Mouse (Mus musculus) T-helper 1 cell (primary cell): ENCODE results near the gene Chchd4.

ENCODE experiments used
- in situ Hi-C: fragments of 300-600 bp; cut with MboI, MseI; formaldehyde crosslinking; loops from one replicate; pipeline ENCODE4 v1.15.1; 2025; ENCODE audit warnings: high pct_unique_total_duplicates

Chchd4 gene

GRCm38 (mm10) chr6:91472868-91473804 lies at the start of gene Chchd4, which contains the start of gene Tmem43:
Chchd4 (minus strand) TSS chr6:91473546.
Tmem43 (plus strand) TSS chr6:91473703.
- in situ Hi-C loops, result no loop called here

GRCm38 (mm10) chr6:91522816-91523215 lies 49.5 kb upstream of the Chchd4 start:
- in situ Hi-C loops, result no loop called here

- in situ Hi-C loops, result no loop called here
These were observed 45.2 kb upstream of the Chchd4 start for GRCm38 (mm10) chr6:91518454-91519020.

GRCm38 (mm10) chr6:91515545-91516449 lies 42.5 kb upstream of the Chchd4 start, which contains the start of the genes Xpc and Lsm3:
Xpc (minus strand) TSS chr6:91515888.
Lsm3 (plus strand) TSS chr6:91515928.
- in situ Hi-C loops, result no loop called here

- in situ Hi-C loops, result no loop called here
These were observed 41.5 kb upstream of the Chchd4 start for GRCm38 (mm10) chr6:91514737-91515362.

- in situ Hi-C loops, result no loop called here
These were observed 40.8 kb upstream of the Chchd4 start for GRCm38 (mm10) chr6:91514135-91514534.

- in situ Hi-C loops, result no loop called here
These were observed 36.9 kb upstream of the Chchd4 start for GRCm38 (mm10) chr6:91510211-91510610.

GRCm38 (mm10) chr6:91509326-91509725 lies 36.0 kb upstream of the Chchd4 start:
- in situ Hi-C loops, result no loop called here

- in situ Hi-C loops, result no loop called here
These were observed 34.7 kb upstream of the Chchd4 start for GRCm38 (mm10) chr6:91508041-91508440.

GRCm38 (mm10) chr6:91506036-91506435 lies 32.7 kb upstream of the Chchd4 start:
- in situ Hi-C loops, result no loop called here

GRCm38 (mm10) chr6:91503302-91503701 lies 30.0 kb upstream of the Chchd4 start:
- in situ Hi-C loops, result no loop called here

GRCm38 (mm10) chr6:91494526-91494925 lies 21.2 kb upstream of the Chchd4 start:
- in situ Hi-C loops, result no loop called here

- in situ Hi-C loops, result no loop called here
These were observed 19.7 kb upstream of the Chchd4 start for GRCm38 (mm10) chr6:91493053-91493452.

GRCm38 (mm10) chr6:91491004-91491403 lies 17.7 kb upstream of the Chchd4 start:
- in situ Hi-C loops, result no loop called here

GRCm38 (mm10) chr6:91489872-91490271 lies 16.5 kb upstream of the Chchd4 start:
- in situ Hi-C loops, result no loop called here

- in situ Hi-C loops, result no loop called here
These were observed 15.3 kb upstream of the Chchd4 start for GRCm38 (mm10) chr6:91488496-91489212.

- in situ Hi-C loops, result no loop called here
These were observed 13.5 kb upstream of the Chchd4 start for GRCm38 (mm10) chr6:91486736-91487453.

GRCm38 (mm10) chr6:91483371-91483770 lies 10.0 kb upstream of the Chchd4 start:
- in situ Hi-C loops, result no loop called here

GRCm38 (mm10) chr6:91476541-91476940 lies 3.2 kb upstream of the Chchd4 start:
- in situ Hi-C loops, result no loop called here
